Mouse (Mus musculus): ENCODE results near the gene Scly. TPM values are rescaled to one million over a fixed set of nuclear protein-coding genes. Genes with fewer than 3 reads are reported as not detected.

Scly gene
- total and polyA plus RNA-seq, 3 experiments = 10.1 to 16.6 (median 10.5) TPM

DNA sequence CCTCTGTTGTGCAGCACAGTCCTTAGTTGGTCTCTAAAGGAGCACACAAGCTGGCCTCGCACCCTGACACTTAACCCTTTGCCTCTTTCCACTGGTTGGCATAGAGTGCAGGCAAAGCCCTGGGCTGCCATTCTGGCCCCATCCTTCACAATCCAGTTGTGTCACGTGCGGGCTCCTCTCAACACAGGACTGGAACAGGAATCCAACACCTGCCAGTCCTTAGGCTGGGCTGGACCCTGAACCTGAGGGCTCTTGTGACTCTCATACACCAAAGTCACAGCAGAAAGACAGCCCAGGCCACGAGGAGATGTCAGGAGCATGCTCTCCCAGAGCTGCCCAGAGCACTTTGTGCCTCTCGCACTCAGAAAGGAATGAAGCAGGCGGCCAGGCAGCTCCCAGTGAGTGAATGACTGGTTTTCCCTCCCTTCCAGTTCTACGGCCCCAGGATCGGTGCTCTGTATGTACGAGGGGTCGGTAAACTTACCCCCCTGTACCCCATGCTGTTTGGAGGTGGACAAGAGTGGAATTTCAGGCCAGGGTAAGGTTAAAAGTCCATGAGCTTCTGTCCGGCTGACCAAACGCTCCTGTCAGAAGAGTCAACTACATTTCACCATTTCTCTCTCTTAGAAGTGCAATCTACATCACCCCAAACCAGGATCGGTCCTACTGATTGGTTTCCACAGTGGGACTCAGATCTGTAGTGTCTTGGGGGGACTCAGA, 11.4 kb downstream of the Scly start:
- Histone ChIP-seq H3K4me3 (ENCODE audit: low read depth, low read length) (no peak overlapping the region), H3K27me3 (ENCODE audit: insufficient read depth, low read length) (no peaks in the 10 kb centered on the region), H3K4me1 (ENCODE audit: insufficient read depth, low read depth, low read length) (no peaks in the 10 kb centered on the region), H3K36me3 (replicated peaks) (peaks cover 56% of the 10 kb centered on the region), H3K9me3 (replicated peaks) (no peaks in the 10 kb centered on the region)
- TF ChIP-seq GATA1 (IDR thresholded peaks at IDR 0.05; ENCODE audit: borderline replicate concordance, low read length) (no peak), POLR2AphosphoS5 (IDR thresholded peaks at IDR 0.05; ENCODE audit: insufficient replicate concordance, low read depth, low read length) (no peak), CTCF (IDR thresholded peaks at IDR 0.05; ENCODE audit: low read depth, low read length) (no peak), TAL1 (conservative IDR thresholded peaks at IDR 0.05; ENCODE audit: low read depth, low read length) (no peak), GATA2 (IDR thresholded peaks at IDR 0.05; ENCODE audit: borderline replicate concordance, low read depth, low read length) (no peak)
- no peak for DNase-seq (ENCODE audit: low spot score)
- ATAC-seq (ENCODE audit: extremely low read depth, insufficient number of reproducible peaks, low FRiP score, poor library complexity, severe bottlenecking) = no peak

DNA sequence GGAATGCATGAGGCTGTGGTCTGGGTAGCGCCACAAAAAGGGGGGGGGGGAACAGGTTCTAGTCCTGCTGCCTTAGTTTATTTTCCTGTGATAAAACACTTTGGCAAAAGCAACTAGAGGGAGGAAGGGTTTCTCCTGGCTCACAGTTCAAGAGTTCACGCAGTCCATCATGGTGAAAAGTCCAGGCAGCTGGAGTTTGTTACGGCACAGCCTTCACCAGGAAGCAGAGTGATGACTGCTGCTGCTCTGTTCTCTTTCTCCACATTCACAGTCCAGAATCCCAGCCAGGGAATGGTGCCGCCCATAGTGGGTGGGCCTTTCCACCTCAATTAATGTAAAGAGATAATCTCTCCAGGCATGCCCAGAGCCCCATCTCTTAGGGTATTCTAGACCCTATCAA, 14.1 kb downstream of the Scly start:
- no peaks in the 10 kb centered on the region for H3K27me3 ChIP-seq (ENCODE audit: insufficient read depth, low read length)
- DNase-seq (ENCODE audit: low spot score) (no peak), ATAC-seq (ENCODE audit: extremely low read depth, insufficient number of reproducible peaks, low FRiP score, poor library complexity, severe bottlenecking) (no peak)
- H3K4me1 ChIP-seq (ENCODE audit: insufficient read depth, low read depth, low read length) = no peaks in the 10 kb centered on the region
- TF ChIP-seq TAL1 (conservative IDR thresholded peaks at IDR 0.05; ENCODE audit: low read depth, low read length) (no peak), POLR2AphosphoS5 (IDR thresholded peaks at IDR 0.05; ENCODE audit: insufficient replicate concordance, low read depth, low read length) (no peak), CTCF (IDR thresholded peaks at IDR 0.05; ENCODE audit: low read depth, low read length) (no peak), GATA2 (IDR thresholded peaks at IDR 0.05; ENCODE audit: borderline replicate concordance, low read depth, low read length) (no peak), GATA1 (IDR thresholded peaks at IDR 0.05; ENCODE audit: borderline replicate concordance, low read length) (no peak)
- H3K4me3 ChIP-seq (ENCODE audit: low read depth, low read length) = no peak overlapping the region
- H3K9me3 ChIP-seq (replicated peaks) = no peaks in the 10 kb centered on the region
- H3K36me3 ChIP-seq (replicated peaks) = peaks cover 43% of the 10 kb centered on the region

DNA sequence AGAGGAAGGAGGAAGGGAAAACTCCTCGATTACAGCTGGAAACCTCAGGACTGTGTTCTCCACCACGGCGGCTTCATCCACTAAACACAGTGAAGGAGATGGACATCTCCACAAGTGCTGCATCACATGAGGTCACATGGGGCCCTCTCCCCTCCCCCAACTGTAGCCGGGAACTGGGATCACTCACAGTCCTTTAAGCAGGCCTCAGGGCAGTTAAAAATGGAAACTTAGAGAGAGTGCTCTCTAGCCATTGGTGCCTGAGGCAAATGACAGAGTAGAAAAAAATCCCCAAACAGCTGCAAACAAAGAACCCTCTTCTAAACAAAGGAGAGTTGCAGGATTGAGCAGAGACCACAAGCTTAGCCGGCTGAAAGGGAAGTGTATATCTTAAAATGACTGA, 15.1 kb downstream of the Scly start:
- Histone ChIP-seq H3K27me3 (ENCODE audit: insufficient read depth, low read length) (no peaks in the 10 kb centered on the region), H3K4me3 (ENCODE audit: low read depth, low read length) (no peak overlapping the region), H3K4me1 (ENCODE audit: insufficient read depth, low read depth, low read length) (no peaks in the 10 kb centered on the region), H3K9me3 (replicated peaks) (no peaks in the 10 kb centered on the region), H3K36me3 (replicated peaks) (peaks cover 37% of the 10 kb centered on the region)
- no peak for ATAC-seq (ENCODE audit: extremely low read depth, insufficient number of reproducible peaks, low FRiP score, poor library complexity, severe bottlenecking)
- TF ChIP-seq CTCF (IDR thresholded peaks at IDR 0.05; ENCODE audit: low read depth, low read length) = no peak
- TF ChIP-seq GATA1 (IDR thresholded peaks at IDR 0.05; ENCODE audit: borderline replicate concordance, low read length) = no peak
- TF ChIP-seq TAL1 (conservative IDR thresholded peaks at IDR 0.05; ENCODE audit: low read depth, low read length) = no peak
- no peak for TF ChIP-seq GATA2 (IDR thresholded peaks at IDR 0.05; ENCODE audit: borderline replicate concordance, low read depth, low read length)
- no peak for TF ChIP-seq POLR2AphosphoS5 (IDR thresholded peaks at IDR 0.05; ENCODE audit: insufficient replicate concordance, low read depth, low read length)
- DNase-seq (ENCODE audit: low spot score) = no peak

DNA sequence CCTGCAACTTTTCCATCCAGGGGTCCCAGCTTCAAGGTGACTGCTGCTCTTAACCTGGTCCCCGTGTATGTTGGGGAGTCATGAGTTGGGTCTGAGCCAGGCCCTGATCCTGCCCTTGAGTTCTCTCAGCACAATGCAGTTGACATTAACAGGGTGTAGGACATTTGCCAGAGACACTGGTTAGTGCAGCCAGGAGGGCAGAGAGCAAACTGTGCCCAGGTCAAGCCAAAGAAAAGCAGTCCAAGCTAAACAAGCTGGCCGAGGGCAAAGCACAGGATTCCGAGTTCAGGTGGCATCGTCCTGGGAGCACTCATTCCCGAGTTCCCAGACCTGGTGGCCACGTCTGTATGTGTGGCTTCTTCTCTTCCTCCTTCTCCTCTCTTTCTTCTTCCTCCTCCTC, 19.5 kb downstream of the Scly start:
- no peak overlapping the region for H3K4me3 ChIP-seq (ENCODE audit: low read depth, low read length)
- H3K4me1 ChIP-seq (ENCODE audit: insufficient read depth, low read depth, low read length) = peaks cover 5% of the 10 kb centered on the region; the same call in 1 of the 2 replicates
- no peaks in the 10 kb centered on the region for H3K9me3 ChIP-seq (replicated peaks)
- H3K27me3 ChIP-seq (ENCODE audit: insufficient read depth, low read length) = peaks cover 5% of the 10 kb centered on the region; the same call in 1 of the 2 replicates
- DNase-seq (ENCODE audit: low spot score) (no peak), ATAC-seq (ENCODE audit: extremely low read depth, insufficient number of reproducible peaks, low FRiP score, poor library complexity, severe bottlenecking) (no peak)
- H3K36me3 ChIP-seq (replicated peaks) = peaks cover 6% of the 10 kb centered on the region
- TF ChIP-seq GATA2 (IDR thresholded peaks at IDR 0.05; ENCODE audit: borderline replicate concordance, low read depth, low read length) = no peak
- no peak for TF ChIP-seq TAL1 (conservative IDR thresholded peaks at IDR 0.05; ENCODE audit: low read depth, low read length)
- TF ChIP-seq GATA1 (IDR thresholded peaks at IDR 0.05; ENCODE audit: borderline replicate concordance, low read length) = no peak
- no peak for TF ChIP-seq POLR2AphosphoS5 (IDR thresholded peaks at IDR 0.05; ENCODE audit: insufficient replicate concordance, low read depth, low read length)
- no peak for TF ChIP-seq CTCF (IDR thresholded peaks at IDR 0.05; ENCODE audit: low read depth, low read length)

DNA sequence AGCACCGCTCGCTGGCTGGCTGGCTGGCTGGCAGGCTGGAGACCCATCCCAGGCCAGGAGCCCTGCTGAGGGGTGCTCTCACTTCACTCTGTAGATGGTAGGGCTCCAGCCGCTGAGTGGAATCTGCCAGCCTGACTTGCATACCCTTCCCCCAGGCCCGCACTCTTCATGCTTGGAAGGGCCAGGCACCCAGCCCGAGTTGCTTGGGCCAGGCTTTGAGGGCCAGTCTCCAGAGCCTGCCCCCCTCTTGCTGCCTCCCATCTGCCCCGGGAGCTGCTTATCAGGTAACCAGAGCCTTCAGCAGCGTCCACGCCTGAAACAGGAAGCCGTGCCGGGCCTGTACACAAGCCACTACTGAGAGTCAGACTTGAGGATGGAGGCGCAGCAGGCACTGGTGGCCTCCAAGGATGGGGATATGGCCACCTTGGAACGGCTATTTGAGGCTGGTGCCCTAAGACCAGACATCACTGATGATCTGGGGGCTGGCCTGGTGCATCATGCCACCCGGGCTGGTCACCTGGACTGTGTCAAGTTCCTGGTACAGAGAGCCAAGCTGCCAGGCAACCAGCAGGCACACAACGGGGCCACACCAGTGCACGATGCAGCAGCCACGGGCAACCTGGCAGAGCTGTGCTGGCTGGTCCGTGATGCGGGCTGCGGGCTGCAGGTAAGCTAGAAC, 23.8 kb downstream of the Scly start, which contains the start of gene Espnl:
Gene Espnl (plus strand): TSS at position 316 of the 679 bp plus-strand sequence.
- peaks cover 21% of the 10 kb centered on the region; the same call in 1 of the 2 replicates for H3K27me3 ChIP-seq (ENCODE audit: insufficient read depth, low read length)
- ATAC-seq (ENCODE audit: extremely low read depth, insufficient number of reproducible peaks, low FRiP score, poor library complexity, severe bottlenecking) = no peak

DNA sequence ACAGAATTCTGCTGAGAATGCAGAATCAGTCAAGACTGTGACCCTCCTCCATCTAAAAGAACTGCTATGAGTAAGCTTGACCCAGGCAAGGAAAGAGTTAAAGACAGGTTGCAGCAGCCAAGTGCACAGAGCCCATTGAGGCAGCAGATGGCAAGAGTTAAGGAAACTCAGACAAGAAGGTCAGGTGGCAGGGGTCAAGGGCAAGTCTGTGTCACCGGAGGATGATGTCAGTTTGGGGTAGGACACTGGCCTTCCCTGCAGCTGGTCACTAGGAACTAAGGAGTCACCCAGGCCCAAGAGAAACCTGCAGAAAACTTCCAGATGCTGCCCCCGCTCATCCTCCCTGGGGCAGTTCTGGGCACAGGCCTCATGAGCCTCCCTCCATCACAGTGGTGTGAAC, 26.5 kb downstream of the Scly start:
- H3K4me3 ChIP-seq (ENCODE audit: low read depth, low read length) = no peak overlapping the region
- peaks cover 5% of the 10 kb centered on the region; the same call in 1 of the 2 replicates for H3K4me1 ChIP-seq (ENCODE audit: insufficient read depth, low read depth, low read length)
- H3K27me3 ChIP-seq (ENCODE audit: insufficient read depth, low read length) = peaks cover 30% of the 10 kb centered on the region
- H3K36me3 ChIP-seq (replicated peaks) = no peaks in the 10 kb centered on the region
- no peaks in the 10 kb centered on the region for H3K9me3 ChIP-seq (replicated peaks)
- TF ChIP-seq CTCF (IDR thresholded peaks at IDR 0.05; ENCODE audit: low read depth, low read length) = no peak
- no peak for TF ChIP-seq TAL1 (conservative IDR thresholded peaks at IDR 0.05; ENCODE audit: low read depth, low read length)
- no peak for TF ChIP-seq GATA2 (IDR thresholded peaks at IDR 0.05; ENCODE audit: borderline replicate concordance, low read depth, low read length)
- TF ChIP-seq GATA1 (IDR thresholded peaks at IDR 0.05; ENCODE audit: borderline replicate concordance, low read length) = no peak
- TF ChIP-seq POLR2AphosphoS5 (IDR thresholded peaks at IDR 0.05; ENCODE audit: insufficient replicate concordance, low read depth, low read length) = no peak
- DNase-seq (ENCODE audit: low spot score) (no peak), ATAC-seq (ENCODE audit: extremely low read depth, insufficient number of reproducible peaks, low FRiP score, poor library complexity, severe bottlenecking) (no peak)

More for the DNA sequence above, 23.8 kb downstream of the Scly start, which contains the start of gene Espnl:
- TF ChIP-seq POLR2AphosphoS5 (IDR thresholded peaks at IDR 0.05; ENCODE audit: insufficient replicate concordance, low read depth, low read length) (no peak), GATA2 (IDR thresholded peaks at IDR 0.05; ENCODE audit: borderline replicate concordance, low read depth, low read length) (no peak)
- H3K36me3 ChIP-seq (replicated peaks) = no peaks in the 10 kb centered on the region
- no peak within 1 kb of the TSS for H3K4me3 ChIP-seq (ENCODE audit: low read depth, low read length)
- no peak for DNase-seq (ENCODE audit: low spot score)
- no peaks in the 10 kb centered on the region for H3K9me3 ChIP-seq (replicated peaks)
- peaks cover 5% of the 10 kb centered on the region; the same call in 1 of the 2 replicates for H3K4me1 ChIP-seq (ENCODE audit: insufficient read depth, low read depth, low read length)
